Mouse (Mus musculus) monocyte, adult 59 days (primary cell): ENCODE results near the gene Gm42421. TPM values are rescaled to one million over a fixed set of nuclear protein-coding genes. Genes with fewer than 3 reads are reported as not detected.

Experiments used
- total RNA-seq, 2 experiments: library from RNA; stranded (reverse); gene quantifications; one replicate each; pipeline ENCODE4 v1.2.4; 2023

The Gm42421 gene
- under 1 TPM in 1 of 2 experiments, not detected in 1; 0.84 TPM for total RNA-seq

DNA sequence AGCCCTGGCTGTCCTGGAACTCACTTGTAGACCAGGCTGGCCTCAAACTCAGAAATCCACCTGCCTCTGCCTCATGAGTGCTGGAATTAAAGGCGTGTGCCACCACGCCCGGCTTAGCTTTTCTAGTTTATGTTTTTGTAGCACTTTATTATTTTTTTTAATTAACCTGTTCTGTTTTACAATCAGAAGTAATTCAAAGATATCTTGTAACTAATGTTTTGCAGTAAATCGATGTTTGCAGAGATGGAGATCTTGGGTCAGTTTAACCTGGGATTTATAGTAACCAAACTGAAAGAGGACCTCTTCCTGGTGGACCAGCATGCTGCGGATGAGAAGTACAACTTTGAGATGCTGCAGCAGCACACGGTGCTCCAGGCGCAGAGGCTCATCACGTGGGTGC, at the start of gene Gm42421:
Gene Gm42421, plus strand, starts transcription at position 301 of the 400 bp plus-strand sequence.

GRCm38 (mm10) chr5:143897635-143898330, 30.2 kb upstream of the Gm42421 start, which contains the start of gene Ankrd61:
Gene Ankrd61 (minus strand): TSS chr5:143897685.

GRCm38 (mm10) chr5:143909417-143910400, 18.3 kb upstream of the Gm42421 start, which contains the start of the genes Aimp2 and Pms2:
Gene Aimp2 (minus strand): TSS chr5:143909847.
Gene Pms2 (plus strand): TSS chr5:143909964.

DNA sequence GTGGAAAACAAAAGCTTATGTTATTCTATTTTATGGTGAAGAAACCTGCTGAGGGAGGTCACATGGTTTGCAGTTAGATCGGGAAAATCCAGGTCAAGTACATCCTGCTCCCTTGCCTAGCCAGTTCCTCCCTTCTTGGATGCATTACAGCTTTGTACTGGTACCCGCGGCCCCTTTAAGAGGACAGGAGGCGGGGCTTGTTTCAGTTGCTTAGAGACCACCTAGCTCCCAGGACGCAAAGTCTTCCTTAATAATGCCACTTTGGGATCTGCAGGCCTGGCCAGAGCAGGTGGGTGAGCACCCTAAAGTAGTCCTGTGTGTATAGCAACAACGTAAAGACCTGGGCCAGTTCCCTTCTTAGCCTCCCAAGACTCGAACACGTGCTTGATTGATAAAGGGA, 4.9 kb downstream of the Gm42421 start, which contains the start of gene Rsph10b:
Gene Rsph10b, plus strand, starts transcription at position 205 of the 400 bp plus-strand sequence.

Other genes with a start within 250 kb of the Gm42421 start
- 10 to 100 TPM; 15.4 to 19.3 TPM for gene Usp42, start 195.9 kb upstream of the Gm42421 start, total RNA-seq
- gene Eif2ak1, start 110.4 kb upstream of the Gm42421 start, total RNA-seq = 10 to 100 TPM; 55.3 to 60.3 TPM
- not detected for gene Ankrd61, start 30.5 kb upstream of the Gm42421 start, total RNA-seq
- gene Aimp2, start 18.3 kb upstream of the Gm42421 start, total RNA-seq = 10 to 100 TPM; 11.5 to 12.8 TPM
- gene Pms2, start 18.2 kb upstream of the Gm42421 start, total RNA-seq = 10 to 100 TPM in 1 of 2 experiments, 1 to 10 TPM in 1; 7.7 to 13.6 TPM
- not detected for gene Rsph10b, start 4.9 kb downstream of the Gm42421 start, total RNA-seq
- 10 to 100 TPM; 57.7 to 63.0 TPM for gene Ccz1, start 86.7 kb downstream of the Gm42421 start, total RNA-seq
- gene Ocm, start 98.5 kb downstream of the Gm42421 start, total RNA-seq = not detected
- 10 to 100 TPM; 18.8 to 20.2 TPM for gene Lmtk2, start 172.3 kb downstream of the Gm42421 start, total RNA-seq